Mouse (Mus musculus) liver, postnatal 0 days (tissue): ENCODE results near the gene Grm7.

ENCODE experiments used
- CTCF ChIP-seq: sonication (generic); IDR thresholded peaks from 2 replicates; pipeline ENCODE4 v1.5.1; 2016; ENCODE audit warnings: antibody characterized with exemption, low read depth
- EP300 ChIP-seq: IDR thresholded peaks from 2 replicates; pipeline ENCODE4 v1.6.1; 2016; ENCODE audit warnings: antibody characterized with exemption, low read depth, mild to moderate bottlenecking

DNA sequence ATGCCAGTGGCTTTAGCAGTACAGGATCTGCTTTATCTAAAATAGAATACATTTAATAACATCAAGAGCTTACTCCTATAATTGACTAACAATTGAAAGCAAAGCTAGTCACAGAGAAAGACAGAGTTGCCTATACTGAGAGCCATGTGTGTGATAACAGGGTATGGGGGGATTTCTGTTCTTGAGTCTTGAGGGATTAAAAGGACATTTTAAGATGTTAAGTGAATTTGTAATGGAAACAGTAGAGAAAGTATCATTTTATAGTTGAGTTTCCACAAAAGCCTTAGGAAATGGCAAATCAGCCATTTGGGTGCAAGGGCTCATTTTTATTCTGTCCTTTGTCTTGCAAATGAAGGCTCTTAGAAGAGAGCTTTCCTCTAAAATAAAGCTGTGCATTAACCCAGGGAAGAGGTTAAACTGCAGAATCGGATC, 140.1 kb downstream of the Grm7 start:
- no peak for TF ChIP-seq CTCF
- TF ChIP-seq EP300 = no peak
